Mouse (Mus musculus): ENCODE results near the gene Ppil2.

GRCm38 (mm10) chr16:17040716-17041115, 70.3 kb downstream of the Ppil2 start:
- TF ChIP-seq CTCF (IDR thresholded peaks at IDR 0.05; ENCODE audit: control insufficient read depth, insufficient read depth, insufficient read length): no peak
- TF ChIP-seq USF1 (IDR thresholded peaks at IDR 0.05; ENCODE audit: low read depth): no peak
- TF ChIP-seq MYOD1 (IDR thresholded peaks at IDR 0.05; ENCODE audit: control insufficient read depth, insufficient read length, low read depth): no peak
- no peak for TF ChIP-seq MYOG (IDR thresholded peaks at IDR 0.05; ENCODE audit: control insufficient read depth, extremely low read depth, insufficient read length)
